Mouse (Mus musculus): ENCODE data around the gene Unc50.

DNA sequence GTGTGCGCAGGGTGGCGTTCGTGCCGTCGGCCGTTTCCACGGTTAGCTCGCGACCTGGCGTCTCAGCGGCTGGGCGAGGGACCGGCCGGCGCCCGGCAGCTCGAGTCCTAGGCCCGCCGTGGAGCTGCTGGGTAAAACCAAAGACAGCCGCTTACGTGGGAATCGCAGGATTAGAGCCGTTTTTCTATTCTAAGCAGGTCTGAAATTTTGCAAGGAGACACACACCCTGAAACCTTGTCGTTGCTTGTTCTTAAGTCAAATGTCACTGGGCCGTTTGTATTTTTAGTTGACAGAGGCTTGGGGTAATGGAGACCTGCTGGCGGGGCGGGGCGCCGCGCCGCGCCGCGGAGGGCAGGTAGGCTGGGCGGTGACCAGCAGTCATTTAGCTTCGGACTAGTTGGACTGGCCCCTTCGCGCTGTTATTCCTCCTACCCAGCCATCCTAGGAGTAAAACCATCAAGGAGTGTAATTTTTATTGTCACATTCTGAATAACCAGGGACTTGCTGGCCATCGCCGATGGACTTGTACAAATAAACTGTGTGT lies 430 bp downstream of the Unc50 start:
- TF ChIP-seq POLR2A (IDR thresholded peaks at IDR 0.05; ENCODE audit: low read depth, low read length) (no peak), CTCF (IDR thresholded peaks at IDR 0.05; ENCODE audit: borderline replicate concordance, insufficient read depth, low read length) (no peak)

All from embryonic fibroblast, embryonic 13.5 days (primary cell).